Mouse (Mus musculus): ENCODE results near the gene Ltb4r1. TPM values are rescaled to one million over a fixed set of nuclear protein-coding genes. Genes with fewer than 3 reads are reported as not detected.

Gene Ltb4r1
- polyA plus RNA-seq, 1 experiment from 2014 or later = 1.8 TPM

DNA sequence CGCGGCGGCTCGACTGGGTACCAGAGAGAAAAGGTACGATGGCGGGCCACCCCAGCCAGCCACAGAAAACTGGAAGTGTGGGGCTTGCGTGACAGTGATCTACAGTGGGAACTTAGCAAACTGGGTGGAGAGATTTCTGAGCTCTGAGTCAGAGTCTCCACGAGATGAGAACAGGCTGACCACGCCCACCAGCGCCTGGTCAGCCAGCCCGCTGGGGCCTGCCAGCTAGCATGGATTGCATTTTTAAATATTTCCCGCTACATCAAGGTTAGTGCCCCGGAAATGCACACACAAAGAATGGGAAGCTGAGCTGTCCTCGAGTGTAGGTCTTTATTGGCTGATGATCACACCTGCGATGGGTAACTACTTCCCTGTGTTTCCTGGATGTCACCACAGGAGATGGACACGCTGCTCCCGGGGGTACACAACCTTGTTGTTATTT lies 49.6 kb downstream of the Ltb4r1 start:
- peak; percentile 83 for DNase-seq (ENCODE audit: low spot score)
- peak; percentile 93 for ATAC-seq (ENCODE audit: low FRiP score, low TSS enrichment)
- WGBS = 13% methylated on average over 17 of the region's 17 CpGs
- H3K36me3 ChIP-seq (ENCODE audit: control insufficient read depth, insufficient read depth, low read length) = no peaks in the 10 kb centered on the region
- no peaks in the 10 kb centered on the region; the same call in 1 of the 2 replicates for H3K4me1 ChIP-seq (replicated peaks; ENCODE audit: control insufficient read depth, insufficient read depth)
- TF ChIP-seq CTCF (IDR thresholded peaks at IDR 0.05; ENCODE audit: low read depth) (no peak), EP300 (optimal IDR thresholded peaks at IDR 0.05) (no peak)
- peak overlapping the region; percentile 28 for H3K9ac ChIP-seq (ENCODE audit: low read length)
- H3K4me3 ChIP-seq (ENCODE audit: low read depth, low read length) = peak overlapping the region; percentile 35
- H3K9me3 ChIP-seq (ENCODE audit: control insufficient read depth, low read length) = no peaks in the 10 kb centered on the region
- H3K27ac ChIP-seq (replicated peaks) = peak overlapping the region; percentile 67; the same call in 1 of the 2 replicates
- no peaks in the 10 kb centered on the region for H3K27me3 ChIP-seq (ENCODE audit: control insufficient read depth, insufficient read depth, low read length)
- H3K4me2 ChIP-seq (replicated peaks; ENCODE audit: low read depth) = peak overlapping the region; percentile 60

Other genes starting within 250 kb of the Ltb4r1 start
- gene Nrl, start 241.0 kb upstream of the Ltb4r1 start, polyA plus RNA-seq (2015; fragmentation: Nextera tagmentation; extraction: Ambion mirVana) = 0.11 TPM in 1 of 2 replicates, not detected in the other
- gene Pck2, start 225.7 kb upstream of the Ltb4r1 start, polyA plus RNA-seq (2015; fragmentation: Nextera tagmentation; extraction: Ambion mirVana) = 15.7 and 16.1 TPM in 2 replicates
- 45.9 and 51.0 TPM in 2 replicates for gene Dcaf11, start 206.0 kb upstream of the Ltb4r1 start, polyA plus RNA-seq (2015; fragmentation: Nextera tagmentation; extraction: Ambion mirVana)
- gene A730061H03Rik, start 205.6 kb upstream of the Ltb4r1 start, polyA plus RNA-seq (2015; fragmentation: Nextera tagmentation; extraction: Ambion mirVana) = 0.57 and 0.93 TPM in 2 replicates
- gene Fitm1, start 190.3 kb upstream of the Ltb4r1 start, polyA plus RNA-seq (2015; fragmentation: Nextera tagmentation; extraction: Ambion mirVana) = 0.30 and 0.35 TPM in 2 replicates
- 130 and 136 TPM in 2 replicates for gene Psme1, start 187.8 kb upstream of the Ltb4r1 start, polyA plus RNA-seq (2015; fragmentation: Nextera tagmentation; extraction: Ambion mirVana)
- gene Emc9, start 180.7 kb upstream of the Ltb4r1 start, polyA plus RNA-seq (2015; fragmentation: Nextera tagmentation; extraction: Ambion mirVana) = 13.1 and 14.5 TPM in 2 replicates
- gene Psme2, start 174.8 kb upstream of the Ltb4r1 start, polyA plus RNA-seq (2015; fragmentation: Nextera tagmentation; extraction: Ambion mirVana) = 268 and 316 TPM in 2 replicates
- gene Rnf31, start 174.3 kb upstream of the Ltb4r1 start, polyA plus RNA-seq (2015; fragmentation: Nextera tagmentation; extraction: Ambion mirVana) = 9.5 and 11.3 TPM in 2 replicates
- gene Irf9, start 162.4 kb upstream of the Ltb4r1 start, polyA plus RNA-seq (2015; fragmentation: Nextera tagmentation; extraction: Ambion mirVana) = 14.1 and 14.7 TPM in 2 replicates
- gene Rec8, start 147.9 kb upstream of the Ltb4r1 start, polyA plus RNA-seq (2015; fragmentation: Nextera tagmentation; extraction: Ambion mirVana) = 4.5 TPM in 2 replicates
- gene Ipo4, start 130.0 kb upstream of the Ltb4r1 start, polyA plus RNA-seq (2015; fragmentation: Nextera tagmentation; extraction: Ambion mirVana) = 28.8 and 38.3 TPM in 2 replicates
- gene Gm49378, start 128.1 kb upstream of the Ltb4r1 start, polyA plus RNA-seq (2015; fragmentation: Nextera tagmentation; extraction: Ambion mirVana) = 1.2 and 1.3 TPM in 2 replicates
- 71.7 and 75.6 TPM in 2 replicates for gene Tm9sf1, start 122.2 kb upstream of the Ltb4r1 start, polyA plus RNA-seq (2015; fragmentation: Nextera tagmentation; extraction: Ambion mirVana)
- 0.46 and 0.57 TPM in 2 replicates for gene Tssk4, start 115.8 kb upstream of the Ltb4r1 start, polyA plus RNA-seq (2015; fragmentation: Nextera tagmentation; extraction: Ambion mirVana)
- gene Mdp1, start 105.5 kb upstream of the Ltb4r1 start, polyA plus RNA-seq (2015; fragmentation: Nextera tagmentation; extraction: Ambion mirVana) = 46.5 and 50.6 TPM in 2 replicates
- 24.8 and 26.8 TPM in 2 replicates for gene Gmpr2, start 94.0 kb upstream of the Ltb4r1 start, polyA plus RNA-seq (2015; fragmentation: Nextera tagmentation; extraction: Ambion mirVana)
- 402 and 425 TPM in 2 replicates for gene Nedd8, start 93.8 kb upstream of the Ltb4r1 start, polyA plus RNA-seq (2015; fragmentation: Nextera tagmentation; extraction: Ambion mirVana)
- gene Tinf2, start 84.1 kb upstream of the Ltb4r1 start, polyA plus RNA-seq (2015; fragmentation: Nextera tagmentation; extraction: Ambion mirVana) = 17.5 and 17.8 TPM in 2 replicates
- 79.0 and 80.6 TPM in 2 replicates for gene Tgm1, start 52.0 kb upstream of the Ltb4r1 start, polyA plus RNA-seq (2015; fragmentation: Nextera tagmentation; extraction: Ambion mirVana)
- gene Rabggta, start 43.7 kb upstream of the Ltb4r1 start, polyA plus RNA-seq (2015; fragmentation: Nextera tagmentation; extraction: Ambion mirVana) = 25.7 and 27.3 TPM in 2 replicates
- gene Dhrs1, start 20.3 kb upstream of the Ltb4r1 start, polyA plus RNA-seq (2015; fragmentation: Nextera tagmentation; extraction: Ambion mirVana) = 92.3 and 99.5 TPM in 2 replicates
- gene Nop9, start 20.3 kb upstream of the Ltb4r1 start, polyA plus RNA-seq (2015; fragmentation: Nextera tagmentation; extraction: Ambion mirVana) = 16.8 and 19.8 TPM in 2 replicates
- 12.3 and 13.6 TPM in 2 replicates for gene Cideb, start 7.5 kb upstream of the Ltb4r1 start, polyA plus RNA-seq (2015; fragmentation: Nextera tagmentation; extraction: Ambion mirVana)
- gene Ltb4r2, start 4.5 kb upstream of the Ltb4r1 start, polyA plus RNA-seq (2015; fragmentation: Nextera tagmentation; extraction: Ambion mirVana) = 3.2 and 3.8 TPM in 2 replicates
- gene Adcy4, start 18.1 kb downstream of the Ltb4r1 start, polyA plus RNA-seq (2015; fragmentation: Nextera tagmentation; extraction: Ambion mirVana) = 2.3 and 2.5 TPM in 2 replicates
- 8.7 and 13.2 TPM in 2 replicates for gene Ripk3, start 22.9 kb downstream of the Ltb4r1 start, polyA plus RNA-seq (2015; fragmentation: Nextera tagmentation; extraction: Ambion mirVana)
- gene Nfatc4, start 57.2 kb downstream of the Ltb4r1 start, polyA plus RNA-seq (2015; fragmentation: Nextera tagmentation; extraction: Ambion mirVana) = 11.2 and 12.5 TPM in 2 replicates
- gene Nynrin, start 88.0 kb downstream of the Ltb4r1 start, polyA plus RNA-seq (2015; fragmentation: Nextera tagmentation; extraction: Ambion mirVana) = 2.8 and 3.2 TPM in 2 replicates
- gene Cbln3, start 118.4 kb downstream of the Ltb4r1 start, polyA plus RNA-seq (2015; fragmentation: Nextera tagmentation; extraction: Ambion mirVana) = 0.56 and 0.65 TPM in 2 replicates
- gene Khnyn, start 119.0 kb downstream of the Ltb4r1 start, polyA plus RNA-seq (2015; fragmentation: Nextera tagmentation; extraction: Ambion mirVana) = 6.4 and 7.5 TPM in 2 replicates
- gene Sdr39u1, start 134.3 kb downstream of the Ltb4r1 start, polyA plus RNA-seq (2015; fragmentation: Nextera tagmentation; extraction: Ambion mirVana) = 48.4 and 52.0 TPM in 2 replicates
- gene Cma1, start 178.7 kb downstream of the Ltb4r1 start, polyA plus RNA-seq (2015; fragmentation: Nextera tagmentation; extraction: Ambion mirVana) = 15.4 and 17.5 TPM in 2 replicates
- gene Cma2, start 185.0 kb downstream of the Ltb4r1 start, polyA plus RNA-seq (2015; fragmentation: Nextera tagmentation; extraction: Ambion mirVana) = 0.23 TPM in 1 of 2 replicates, not detected in the other

Measured in stomach, postnatal 0 days (tissue).